Mouse (Mus musculus) bone marrow, adult 2 months (tissue): ENCODE data around the gene BC048562.

Source experiments
- CTCF ChIP-seq: fragments of 200-500 bp; IDR thresholded peaks from 2 replicates; pipeline ENCODE4 v1.5.1; 2011; ENCODE audit warnings: low read length, control low read depth; ENCODE audit not compliant: control insufficient read depth, insufficient read depth
- POLR2A ChIP-seq: fragments of 200-500 bp; IDR thresholded peaks from 2 replicates; pipeline ENCODE4 v1.6.1; 2011; ENCODE audit warnings: low read depth, mild to moderate bottlenecking, control low read depth, low read length, borderline replicate concordance; ENCODE audit not compliant: control insufficient read depth

GRCm38 (mm10) chr9:108469430-108469829 lies 33.1 kb downstream of the BC048562 start:
- TF ChIP-seq CTCF (no peak), POLR2A (no peak)
